Mouse (Mus musculus): ENCODE results near the gene Sh3gl3. TPM values are rescaled to one million over a fixed set of nuclear protein-coding genes. Genes with fewer than 3 reads are reported as not detected.

Gene Sh3gl3
- polyA plus RNA-seq, 1 experiment, result not detected

- H3K9me3 ChIP-seq (ENCODE audit: control insufficient read depth, low read length), result no peaks in the 10 kb centered on the region
- no peak overlapping the region for H3K4me3 ChIP-seq (replicated peaks)
- no peaks in the 10 kb centered on the region for H3K4me1 ChIP-seq (ENCODE audit: control insufficient read depth)
- no peaks in the 10 kb centered on the region for H3K36me3 ChIP-seq (ENCODE audit: control insufficient read depth)
- TF ChIP-seq TAL1 (IDR thresholded peaks at IDR 0.05; ENCODE audit: low read length), result no peak
- no peak for TF ChIP-seq GATA1 (IDR thresholded peaks at IDR 0.05; ENCODE audit: low read length)
- H3K27me3 ChIP-seq (ENCODE audit: control insufficient read depth), result peaks cover 33% of the 10 kb centered on the region
Observed at GRCm38 (mm10) chr7:82336132-82336531, 162.5 kb downstream of the Sh3gl3 start.

- Histone ChIP-seq H3K27me3 (ENCODE audit: control insufficient read depth) (peaks cover 33% of the 10 kb centered on the region), H3K36me3 (ENCODE audit: control insufficient read depth) (no peaks in the 10 kb centered on the region), H3K9me3 (ENCODE audit: control insufficient read depth, low read length) (no peaks in the 10 kb centered on the region), H3K4me3 (replicated peaks) (no peak overlapping the region), H3K4me1 (ENCODE audit: control insufficient read depth) (no peaks in the 10 kb centered on the region)
- TF ChIP-seq TAL1 (IDR thresholded peaks at IDR 0.05; ENCODE audit: low read length) (no peak), GATA1 (IDR thresholded peaks at IDR 0.05; ENCODE audit: low read length) (no peak)
Observed at GRCm38 (mm10) chr7:82338121-82338520, 164.5 kb downstream of the Sh3gl3 start.

GRCm38 (mm10) chr7:82338532-82338931 is 164.9 kb downstream of the Sh3gl3 start:
- Histone ChIP-seq H3K36me3 (ENCODE audit: control insufficient read depth) (no peaks in the 10 kb centered on the region), H3K27me3 (ENCODE audit: control insufficient read depth) (peaks cover 33% of the 10 kb centered on the region), H3K4me1 (ENCODE audit: control insufficient read depth) (no peaks in the 10 kb centered on the region), H3K9me3 (ENCODE audit: control insufficient read depth, low read length) (no peaks in the 10 kb centered on the region), H3K4me3 (replicated peaks) (no peak overlapping the region)
- TF ChIP-seq GATA1 (IDR thresholded peaks at IDR 0.05; ENCODE audit: low read length) (no peak), TAL1 (IDR thresholded peaks at IDR 0.05; ENCODE audit: low read length) (no peak)

- Histone ChIP-seq H3K9me3 (ENCODE audit: control insufficient read depth, low read length) (no peaks in the 10 kb centered on the region), H3K36me3 (ENCODE audit: control insufficient read depth) (no peaks in the 10 kb centered on the region), H3K4me1 (ENCODE audit: control insufficient read depth) (no peaks in the 10 kb centered on the region), H3K4me3 (replicated peaks) (no peak overlapping the region), H3K27me3 (ENCODE audit: control insufficient read depth) (peaks cover 29% of the 10 kb centered on the region)
- TF ChIP-seq GATA1 (IDR thresholded peaks at IDR 0.05; ENCODE audit: low read length), result no peak
Observed at GRCm38 (mm10) chr7:82339214-82339613, 165.6 kb downstream of the Sh3gl3 start.

- H3K27me3 ChIP-seq (ENCODE audit: control insufficient read depth), result peaks cover 6% of the 10 kb centered on the region
- no peak for TF ChIP-seq GATA1 (IDR thresholded peaks at IDR 0.05; ENCODE audit: low read length)
- no peak for TF ChIP-seq TAL1 (IDR thresholded peaks at IDR 0.05; ENCODE audit: low read length)
Observed at GRCm38 (mm10) chr7:82341476-82341875, 167.8 kb downstream of the Sh3gl3 start.

GRCm38 (mm10) chr7:82346706-82347105 is 173.1 kb downstream of the Sh3gl3 start:
- Histone ChIP-seq H3K4me1 (ENCODE audit: control insufficient read depth) (no peaks in the 10 kb centered on the region), H3K9me3 (ENCODE audit: control insufficient read depth, low read length) (no peaks in the 10 kb centered on the region; the same call in 1 of the 2 replicates), H3K36me3 (ENCODE audit: control insufficient read depth) (no peaks in the 10 kb centered on the region), H3K4me3 (replicated peaks) (no peak overlapping the region), H3K27me3 (ENCODE audit: control insufficient read depth) (no peaks in the 10 kb centered on the region)
- no peak for TF ChIP-seq TAL1 (IDR thresholded peaks at IDR 0.05; ENCODE audit: low read length)
- TF ChIP-seq GATA1 (IDR thresholded peaks at IDR 0.05; ENCODE audit: low read length), result no peak

More at GRCm38 (mm10) chr7:82341476-82341875, 167.8 kb downstream of the Sh3gl3 start:
- Histone ChIP-seq H3K9me3 (ENCODE audit: control insufficient read depth, low read length) (no peaks in the 10 kb centered on the region), H3K4me1 (ENCODE audit: control insufficient read depth) (no peaks in the 10 kb centered on the region), H3K4me3 (replicated peaks) (no peak overlapping the region), H3K36me3 (ENCODE audit: control insufficient read depth) (no peaks in the 10 kb centered on the region)

- H3K9me3 ChIP-seq (ENCODE audit: control insufficient read depth, low read length), result no peaks in the 10 kb centered on the region; the same call in 1 of the 2 replicates
- H3K27me3 ChIP-seq (ENCODE audit: control insufficient read depth), result no peaks in the 10 kb centered on the region
- no peak overlapping the region for H3K4me3 ChIP-seq (replicated peaks)
- TF ChIP-seq GATA1 (IDR thresholded peaks at IDR 0.05; ENCODE audit: low read length), result no peak
- no peak for TF ChIP-seq TAL1 (IDR thresholded peaks at IDR 0.05; ENCODE audit: low read length)
- H3K4me1 ChIP-seq (ENCODE audit: control insufficient read depth), result no peaks in the 10 kb centered on the region
- no peaks in the 10 kb centered on the region for H3K36me3 ChIP-seq (ENCODE audit: control insufficient read depth)
Observed at GRCm38 (mm10) chr7:82349796-82350195, 176.2 kb downstream of the Sh3gl3 start.

- Histone ChIP-seq H3K4me3 (replicated peaks) (no peak overlapping the region), H3K9me3 (ENCODE audit: control insufficient read depth, low read length) (no peaks in the 10 kb centered on the region; the same call in 1 of the 2 replicates), H3K36me3 (ENCODE audit: control insufficient read depth) (no peaks in the 10 kb centered on the region), H3K27me3 (ENCODE audit: control insufficient read depth) (no peaks in the 10 kb centered on the region), H3K4me1 (ENCODE audit: control insufficient read depth) (no peaks in the 10 kb centered on the region)
- no peak for TF ChIP-seq TAL1 (IDR thresholded peaks at IDR 0.05; ENCODE audit: low read length)
- no peak for TF ChIP-seq GATA1 (IDR thresholded peaks at IDR 0.05; ENCODE audit: low read length)
Observed at GRCm38 (mm10) chr7:82350421-82350820, 176.8 kb downstream of the Sh3gl3 start.

Other genes with a start within 250 kb of the Sh3gl3 start
- gene Hdgfl3, start 239.4 kb upstream of the Sh3gl3 start, polyA plus RNA-seq (2012), result not detected in 2 replicates
- gene Bnc1, start 181.5 kb upstream of the Sh3gl3 start, polyA plus RNA-seq (2012), result 0.01 TPM in 1 of 2 replicates, not detected in the other
- gene Adamtsl3, start 161.9 kb downstream of the Sh3gl3 start, polyA plus RNA-seq (2012), result not detected in 2 replicates

Data from erythroblast, embryonic 14.5 days (primary cell).